Mouse (Mus musculus): ENCODE measurements at regions not wholly inside any gene's neighbourhood (a gene's known extent, or its start where the extent isn't known, plus 50 kb on each side); places are given as distances from the start of the nearest gene placed in this dataset.

DNA sequence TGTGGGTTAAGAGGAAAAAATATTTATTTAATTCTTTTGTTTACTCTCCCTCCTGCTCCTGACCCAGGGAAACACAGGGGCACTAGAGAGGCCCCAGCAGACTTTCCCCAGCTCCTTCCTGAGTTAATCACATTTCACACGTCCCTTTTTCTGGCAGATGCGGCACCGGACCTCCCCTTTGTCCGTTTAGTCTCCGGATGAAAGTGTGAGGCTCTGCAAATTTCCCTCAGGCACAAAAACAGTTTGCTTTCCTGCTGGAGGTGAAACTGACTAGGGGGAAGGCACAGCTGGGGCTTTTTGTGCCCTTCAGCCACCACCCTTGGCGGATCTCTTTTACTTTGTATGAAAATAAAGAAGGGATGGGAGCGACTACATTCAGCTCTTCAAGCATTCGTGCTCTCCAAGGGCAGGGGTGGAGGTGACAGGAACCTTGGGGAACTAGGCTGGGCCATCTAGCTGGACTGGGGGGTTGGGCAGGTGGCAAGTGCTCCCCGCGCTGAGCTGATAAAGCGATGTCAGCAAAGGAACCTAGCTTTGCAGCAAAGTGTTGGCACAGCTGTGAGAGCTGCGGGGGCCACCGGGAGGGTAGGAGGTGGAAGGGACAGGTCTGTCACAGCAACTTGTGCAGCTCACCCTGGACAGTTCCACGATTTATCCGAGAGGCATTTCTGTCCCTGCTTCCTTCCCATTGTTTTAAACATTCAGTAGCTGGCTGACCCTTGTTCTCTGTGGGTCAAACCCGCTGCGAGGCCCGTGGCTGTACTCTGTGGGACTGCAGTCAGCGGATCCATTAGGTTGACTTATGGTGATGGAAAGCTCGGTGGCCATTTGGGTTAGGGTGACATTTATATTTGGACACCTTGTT is 329.6 kb downstream of the Ttll7 start:
- ATAC-seq (ENCODE audit: insufficient number of reproducible peaks, insufficient read depth, low FRiP score, low TSS enrichment, low read depth) = no peak
- 7% methylated on average over 20 of the region's 20 CpGs for WGBS
- H3K9me3 ChIP-seq = no peaks in the 10 kb centered on the region
- no peak overlapping the region for H3K27ac ChIP-seq
- no peaks in the 10 kb centered on the region for H3K36me3 ChIP-seq
- peak overlapping the region; percentile 36 for H3K4me2 ChIP-seq
- no peak overlapping the region for H3K9ac ChIP-seq
- H3K4me1 ChIP-seq = peaks cover 38% of the 10 kb centered on the region
- H3K4me3 ChIP-seq = no peak overlapping the region
- H3K27me3 ChIP-seq = peaks cover 4% of the 10 kb centered on the region

DNA sequence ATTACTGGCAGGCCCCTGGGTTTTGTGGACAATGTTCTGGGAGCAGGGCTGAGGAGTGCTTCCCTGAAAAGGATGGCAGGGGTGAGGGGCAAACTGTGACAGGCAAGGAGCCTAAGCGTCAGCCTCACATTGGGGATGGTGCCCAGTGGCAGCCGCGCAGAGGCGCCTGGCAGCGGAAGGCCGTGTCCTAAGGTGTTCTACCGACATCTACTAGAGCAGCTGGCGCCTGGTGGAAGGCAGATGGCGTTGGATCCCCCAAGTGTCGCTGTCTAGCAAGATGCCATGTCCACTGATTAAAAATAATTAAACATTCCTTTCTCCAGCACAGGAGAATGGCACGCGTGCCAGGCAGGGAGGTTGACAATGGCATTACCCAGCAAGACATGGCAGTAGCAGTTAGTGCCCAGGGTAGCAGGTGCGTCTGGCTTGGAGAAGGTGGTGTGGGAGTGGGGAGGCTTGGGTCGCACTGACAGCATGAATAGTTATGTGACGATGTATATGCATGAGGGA is 330.3 kb downstream of the Ttll7 start:
- Histone ChIP-seq H3K27ac (no peak overlapping the region), H3K9ac (no peak overlapping the region), H3K4me1 (peaks cover 38% of the 10 kb centered on the region), H3K9me3 (no peaks in the 10 kb centered on the region), H3K4me2 (0 out of 2 replicates have a peak overlapping the region, but pooled peaks have one; percentile 2), H3K27me3 (peaks cover 4% of the 10 kb centered on the region), H3K36me3 (no peaks in the 10 kb centered on the region), H3K4me3 (no peak overlapping the region)
- 42% methylated on average over 15 of the region's 15 CpGs for WGBS
- ATAC-seq (ENCODE audit: insufficient number of reproducible peaks, insufficient read depth, low FRiP score, low TSS enrichment, low read depth) = no peak

DNA sequence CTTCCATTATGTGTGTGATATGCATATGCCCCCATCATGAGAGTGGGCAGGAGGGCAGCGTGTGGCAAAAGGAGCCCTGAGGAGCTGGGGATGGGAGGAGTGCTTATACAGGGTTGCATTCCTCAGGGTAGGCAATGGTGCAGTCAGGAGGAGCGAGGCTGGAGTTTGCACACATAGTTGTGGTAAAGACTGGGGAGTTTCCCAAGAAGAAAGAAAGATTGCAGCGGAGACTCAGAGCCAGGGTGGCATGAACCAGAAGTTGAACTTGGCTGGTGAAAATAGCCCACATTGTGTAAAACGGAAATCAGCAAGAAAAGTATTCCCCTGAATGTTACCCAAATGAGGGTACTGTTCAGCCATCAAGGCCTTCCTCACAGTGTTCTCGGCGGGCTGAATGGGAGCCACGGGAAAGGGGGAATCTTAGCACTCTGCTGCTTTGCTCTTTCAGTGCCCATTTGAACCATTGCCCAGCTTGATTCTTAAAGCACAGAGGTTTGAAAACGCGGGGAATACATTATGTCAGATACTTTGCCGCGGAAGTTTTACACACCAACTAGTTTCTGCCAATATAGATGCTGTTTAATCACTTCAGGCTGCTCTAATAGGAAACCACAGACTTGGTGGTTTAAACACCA is 331.6 kb downstream of the Ttll7 start:
- Histone ChIP-seq H3K4me1 (peaks cover 35% of the 10 kb centered on the region), H3K27ac (no peak overlapping the region), H3K9ac (no peak overlapping the region), H3K27me3 (peaks cover 4% of the 10 kb centered on the region), H3K4me3 (no peak overlapping the region), H3K4me2 (no peak overlapping the region; the same call in 1 of the 2 replicates), H3K36me3 (no peaks in the 10 kb centered on the region), H3K9me3 (no peaks in the 10 kb centered on the region)
- 54% methylated on average over 11 of the region's 11 CpGs for WGBS
- no peak for ATAC-seq (ENCODE audit: insufficient number of reproducible peaks, insufficient read depth, low FRiP score, low TSS enrichment, low read depth)

DNA sequence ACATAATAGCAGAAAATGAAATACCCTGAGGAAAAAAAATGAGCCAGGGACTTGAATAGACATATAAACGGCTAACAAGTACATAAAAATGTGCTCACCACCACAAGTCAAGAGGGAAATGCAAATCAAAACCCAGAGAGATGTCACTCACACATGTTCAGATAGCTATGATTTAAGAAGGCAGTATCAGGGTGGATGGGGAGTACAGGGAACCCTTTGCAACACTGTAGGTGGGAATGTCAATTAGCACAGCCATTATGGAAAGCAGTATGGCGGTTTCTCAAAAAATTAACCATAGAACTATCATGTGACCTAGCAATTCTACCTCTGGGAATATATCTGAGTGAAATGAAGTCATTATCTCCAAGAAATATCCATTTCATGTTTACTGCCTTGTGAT is 337.6 kb downstream of the Ttll7 start:
- Histone ChIP-seq H3K36me3 (no peaks in the 10 kb centered on the region), H3K9ac (no peak overlapping the region), H3K4me3 (no peak overlapping the region), H3K9me3 (no peaks in the 10 kb centered on the region), H3K4me1 (no peaks in the 10 kb centered on the region), H3K4me2 (no peak overlapping the region), H3K27ac (no peak overlapping the region), H3K27me3 (no peaks in the 10 kb centered on the region)
- ATAC-seq (ENCODE audit: insufficient number of reproducible peaks, insufficient read depth, low FRiP score, low TSS enrichment, low read depth) = no peak
- 66% methylated on average over 2 of the region's 2 CpGs for WGBS

DNA sequence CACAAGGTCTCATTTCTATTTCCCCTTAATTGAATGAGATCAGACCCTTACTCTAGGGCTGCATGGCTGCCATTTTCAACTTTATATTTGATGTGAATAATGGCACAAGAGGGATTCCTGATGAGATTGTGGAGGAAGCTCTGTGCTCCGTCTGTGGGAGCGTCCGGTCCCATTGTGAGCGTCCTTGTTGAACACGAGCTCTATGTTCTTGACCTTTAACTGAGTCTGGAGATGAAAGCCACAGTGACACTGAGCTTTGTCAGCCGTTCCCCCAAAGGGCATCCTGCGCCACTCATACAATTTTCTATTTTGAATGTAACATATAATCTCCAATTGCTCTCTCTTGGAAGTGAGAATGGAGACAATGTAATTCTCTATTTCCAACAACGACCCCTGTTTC is 344.5 kb downstream of the Ttll7 start:
- no peaks in the 10 kb centered on the region for H3K9me3 ChIP-seq
- WGBS = 86% methylated on average over 8 of the region's 8 CpGs
- H3K36me3 ChIP-seq = no peaks in the 10 kb centered on the region
- H3K4me3 ChIP-seq = no peak overlapping the region
- no peak overlapping the region for H3K27ac ChIP-seq
- H3K27me3 ChIP-seq = no peaks in the 10 kb centered on the region
- H3K9ac ChIP-seq = no peak overlapping the region
- H3K4me1 ChIP-seq = peaks cover 8% of the 10 kb centered on the region
- ATAC-seq (ENCODE audit: insufficient number of reproducible peaks, insufficient read depth, low FRiP score, low TSS enrichment, low read depth) = no peak
- H3K4me2 ChIP-seq = no peak overlapping the region

DNA sequence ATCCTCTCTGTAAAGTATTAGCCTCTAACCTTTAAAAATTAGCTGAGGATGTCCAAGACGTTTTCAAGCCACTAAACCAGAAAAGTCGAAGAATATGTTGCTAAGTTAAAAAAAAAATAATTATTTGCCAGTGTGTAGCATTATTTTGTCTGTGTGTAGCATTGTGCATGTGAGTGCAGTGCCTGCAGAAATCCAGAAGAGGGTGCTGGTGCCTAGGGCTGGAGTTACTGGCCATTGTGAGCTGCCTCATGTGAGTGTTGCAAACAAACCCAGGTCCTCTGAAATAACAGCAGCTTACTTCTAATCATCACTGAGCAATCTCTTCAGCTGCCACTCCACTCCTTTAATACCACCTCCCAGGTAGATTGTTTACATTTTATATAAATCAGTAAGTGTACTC is 345.0 kb downstream of the Ttll7 start:
- H3K9ac ChIP-seq = no peak overlapping the region
- no peak overlapping the region for H3K4me2 ChIP-seq
- no peak overlapping the region for H3K4me3 ChIP-seq
- ATAC-seq (ENCODE audit: insufficient number of reproducible peaks, insufficient read depth, low FRiP score, low TSS enrichment, low read depth) = no peak
- peaks cover 8% of the 10 kb centered on the region for H3K4me1 ChIP-seq
- H3K27ac ChIP-seq = no peak overlapping the region
- 48% methylated on average over 2 of the region's 2 CpGs for WGBS
- H3K9me3 ChIP-seq = no peaks in the 10 kb centered on the region
- H3K27me3 ChIP-seq = no peaks in the 10 kb centered on the region
- no peaks in the 10 kb centered on the region for H3K36me3 ChIP-seq

DNA sequence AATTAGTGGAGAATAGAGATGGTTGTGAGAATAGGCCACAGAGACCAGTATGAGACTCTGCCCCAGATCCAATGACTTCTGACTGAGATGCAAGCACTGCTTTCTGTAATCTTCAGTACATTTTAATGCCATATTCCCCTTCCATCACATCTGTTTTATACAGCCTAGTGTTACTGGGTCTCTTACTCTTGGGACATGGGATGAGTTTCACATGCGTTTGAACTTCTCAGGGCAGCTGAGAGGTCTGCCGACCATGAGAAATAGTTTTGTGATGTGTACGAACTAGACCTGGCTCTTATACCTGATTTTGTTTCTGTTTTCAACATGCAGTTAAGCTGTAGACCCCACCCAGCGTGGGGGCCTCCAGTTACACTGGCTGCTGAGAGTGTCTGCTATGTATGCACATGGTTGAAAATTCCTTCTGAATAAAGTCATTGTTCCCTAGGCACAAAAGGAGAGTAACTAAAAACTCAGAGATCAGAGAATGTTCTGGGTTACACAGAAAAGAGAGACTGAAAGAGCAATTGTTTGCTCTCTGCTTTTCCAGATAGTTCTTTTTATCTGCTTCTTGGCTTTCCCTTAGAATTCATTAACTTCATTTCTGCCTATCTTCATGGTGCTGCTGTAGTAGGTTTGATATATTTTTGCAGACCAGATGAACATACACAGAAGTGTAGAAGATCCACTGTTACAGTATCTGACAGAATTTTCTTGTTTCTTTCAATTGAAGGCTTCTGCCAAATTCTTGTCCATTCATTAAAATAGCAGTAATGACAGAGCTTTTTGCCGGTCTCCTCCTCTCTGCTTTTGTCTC is 359.2 kb downstream of the Ttll7 start:
- no peak for ATAC-seq (ENCODE audit: insufficient number of reproducible peaks, insufficient read depth, low FRiP score, low TSS enrichment, low read depth)
- Histone ChIP-seq H3K9ac (no peak overlapping the region), H3K27me3 (no peaks in the 10 kb centered on the region), H3K27ac (no peak overlapping the region), H3K4me3 (no peak overlapping the region), H3K4me1 (no peaks in the 10 kb centered on the region), H3K9me3 (no peaks in the 10 kb centered on the region; the same call in 1 of the 2 replicates), H3K36me3 (no peaks in the 10 kb centered on the region), H3K4me2 (no peak overlapping the region)
- WGBS = 46% methylated on average over 5 of the region's 5 CpGs

DNA sequence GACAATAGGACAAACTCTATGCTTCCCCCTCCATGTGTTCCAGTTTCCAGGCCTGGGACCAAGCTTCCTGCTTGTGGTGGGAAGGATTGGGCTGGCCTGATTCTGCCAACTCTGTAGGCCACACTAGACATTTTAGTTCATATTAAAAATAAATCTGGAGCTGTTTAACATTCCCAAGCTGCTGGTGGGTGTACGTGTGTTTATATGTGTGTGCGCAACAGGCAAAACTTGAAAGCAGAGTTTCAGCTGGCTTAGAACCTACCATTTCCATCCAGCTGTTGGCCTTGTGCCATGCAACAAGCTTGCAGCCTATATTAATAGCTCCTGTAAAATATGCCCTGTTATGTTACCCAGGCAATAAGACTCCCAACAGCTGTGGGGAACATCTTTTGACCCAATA is 376.5 kb downstream of the Ttll7 start:
- no peak overlapping the region for H3K4me3 ChIP-seq
- H3K4me2 ChIP-seq = no peak overlapping the region
- H3K27ac ChIP-seq = peak overlapping the region; percentile 11; the same call in 1 of the 2 replicates
- no peak overlapping the region for H3K9ac ChIP-seq
- H3K4me1 ChIP-seq = 0 out of 2 replicates have a peak, but pooled peaks cover 15% of the 10 kb centered on the region
- H3K36me3 ChIP-seq = no peaks in the 10 kb centered on the region
- H3K27me3 ChIP-seq = no peaks in the 10 kb centered on the region
- WGBS = 45% methylated on average over 2 of the region's 2 CpGs
- no peak for ATAC-seq (ENCODE audit: insufficient number of reproducible peaks, insufficient read depth, low FRiP score, low TSS enrichment, low read depth)
- H3K9me3 ChIP-seq = no peaks in the 10 kb centered on the region

DNA sequence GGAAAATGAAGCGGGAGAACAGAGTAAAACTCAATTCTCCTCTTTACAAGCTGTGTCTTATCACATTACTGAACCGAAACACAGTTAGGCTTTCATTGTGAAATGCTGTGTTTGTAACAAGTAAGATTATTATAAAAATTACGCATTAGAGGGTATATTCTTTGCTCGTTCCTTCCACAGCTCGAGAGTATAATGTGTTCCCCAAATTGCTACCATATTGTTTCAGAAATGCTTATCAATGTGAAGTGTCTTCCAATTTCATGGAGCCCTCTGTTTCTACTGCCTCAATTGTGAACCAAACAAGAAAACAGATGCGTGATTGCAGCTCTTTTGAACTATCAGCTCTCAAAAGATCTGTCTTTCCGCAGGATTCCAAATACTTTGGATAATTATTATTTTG is 378.4 kb downstream of the Ttll7 start:
- H3K27ac ChIP-seq = peak overlapping the region; percentile 40; the same call in 1 of the 2 replicates
- H3K4me2 ChIP-seq = no peak overlapping the region
- no peaks in the 10 kb centered on the region for H3K9me3 ChIP-seq
- no peak overlapping the region for H3K9ac ChIP-seq
- H3K4me1 ChIP-seq = 0 out of 2 replicates have a peak, but pooled peaks cover 15% of the 10 kb centered on the region
- no peak overlapping the region for H3K4me3 ChIP-seq
- H3K36me3 ChIP-seq = no peaks in the 10 kb centered on the region
- no peak for ATAC-seq (ENCODE audit: insufficient number of reproducible peaks, insufficient read depth, low FRiP score, low TSS enrichment, low read depth)
- H3K27me3 ChIP-seq = no peaks in the 10 kb centered on the region
- WGBS = 48% methylated on average over 7 of the region's 7 CpGs

DNA sequence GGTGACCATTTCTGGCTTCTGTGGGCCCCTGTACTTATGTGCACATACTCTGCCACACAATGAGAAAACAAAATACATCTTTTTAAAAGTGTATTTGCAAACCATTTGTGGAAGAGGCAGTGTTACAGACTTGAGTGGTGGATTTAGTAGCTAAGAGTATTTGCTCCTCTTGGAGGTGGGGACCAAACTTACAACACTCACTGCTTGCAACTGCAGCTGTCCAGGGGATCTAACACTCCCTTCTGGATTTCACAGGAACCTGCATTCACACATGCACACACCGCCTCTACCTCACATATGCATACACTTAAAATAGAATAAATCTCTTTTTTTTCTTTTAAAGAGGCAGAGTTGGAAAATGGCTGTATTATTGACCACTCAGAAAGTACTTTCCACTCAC is 386.2 kb downstream of the Ttll7 start:
- H3K27me3 ChIP-seq = no peaks in the 10 kb centered on the region
- no peaks in the 10 kb centered on the region for H3K9me3 ChIP-seq
- H3K4me2 ChIP-seq = no peak overlapping the region
- H3K9ac ChIP-seq = no peak overlapping the region
- H3K4me1 ChIP-seq = no peaks in the 10 kb centered on the region
- H3K4me3 ChIP-seq = no peak overlapping the region
- H3K27ac ChIP-seq = no peak overlapping the region
- no peaks in the 10 kb centered on the region for H3K36me3 ChIP-seq
- ATAC-seq (ENCODE audit: insufficient number of reproducible peaks, insufficient read depth, low FRiP score, low TSS enrichment, low read depth) = no peak
- 73% methylated on average over 1 of the region's 1 CpGs for whole genome bisulfite sequencing

DNA sequence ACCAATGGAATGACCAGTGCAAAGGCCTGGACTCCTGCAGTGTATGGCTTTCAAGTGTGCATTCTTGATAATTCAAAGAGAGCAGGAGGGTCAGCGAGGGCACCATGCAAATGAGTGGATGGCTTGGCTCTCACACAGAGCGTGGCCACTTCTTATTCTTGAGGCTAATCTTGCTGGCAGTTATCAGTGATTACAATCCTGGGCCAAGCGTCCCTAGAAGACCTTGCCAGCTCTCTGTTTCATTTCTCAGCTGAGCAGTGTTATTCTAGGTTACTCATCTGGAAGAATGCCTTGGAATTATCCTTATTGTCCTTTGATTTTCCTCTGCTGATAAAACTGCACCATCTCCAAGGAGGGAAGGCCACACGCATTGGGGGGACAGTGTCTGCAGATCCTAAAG is 388.5 kb downstream of the Ttll7 start:
- Histone ChIP-seq H3K36me3 (no peaks in the 10 kb centered on the region), H3K9ac (no peak overlapping the region), H3K27me3 (no peaks in the 10 kb centered on the region), H3K4me2 (no peak overlapping the region), H3K9me3 (no peaks in the 10 kb centered on the region), H3K4me3 (no peak overlapping the region), H3K4me1 (no peaks in the 10 kb centered on the region), H3K27ac (no peak overlapping the region)
- ATAC-seq (ENCODE audit: insufficient number of reproducible peaks, insufficient read depth, low FRiP score, low TSS enrichment, low read depth) = no peak
- WGBS = 77% methylated on average over 4 of the region's 4 CpGs
